Comparison of ENCODE assay signal across 8 mouse cellular contexts in the genomic region with DNA sequence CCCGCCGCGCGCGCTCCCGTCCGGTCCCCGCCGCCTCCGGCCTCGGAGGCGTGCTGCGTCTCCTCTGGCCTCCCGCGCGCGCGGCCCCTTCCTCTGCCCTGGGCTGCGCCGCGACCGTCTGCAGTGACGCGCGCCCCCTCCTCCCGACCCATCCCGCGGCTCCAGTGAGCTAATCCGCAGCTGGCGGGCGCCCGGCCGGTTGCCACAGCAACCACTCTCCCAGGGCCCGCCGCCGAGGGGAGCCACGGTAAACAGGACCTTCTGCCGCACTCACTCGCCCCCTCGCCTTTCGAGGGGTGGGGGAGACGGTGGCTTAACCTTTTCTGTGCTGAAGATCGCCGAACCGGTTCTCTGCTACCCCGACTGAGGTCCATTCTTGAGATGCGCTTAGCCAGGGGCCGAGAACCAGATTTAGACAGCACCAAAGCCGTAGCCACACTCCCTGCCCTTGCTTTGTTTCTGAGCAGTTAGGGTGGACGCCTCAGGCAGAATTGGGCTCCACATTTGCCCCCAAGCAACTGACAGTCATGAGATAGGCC. TPM values are rescaled to one million over a fixed set of nuclear protein-coding genes. Genes with fewer than 3 reads are reported as not detected.
DNase-seq lines count a peak whose midpoint lies in the region; ATAC-seq and TF ChIP-seq lines count a peak whose summit lies in the region.

A gene (minus strand): TSS at position 145 of the 539 bp plus-strand sequence.

- H3K4me3 ChIP-seq in hindbrain, postnatal 0 days (ENCODE audit: low read length) = peak within 1 kb of the TSS; percentile 88
- H3K4me3 ChIP-seq in megakaryocyte, embryonic 14.5 days (replicated peaks) = peak within 1 kb of the TSS; percentile 90

- no peaks in the 10 kb centered on the region for H3K36me3 ChIP-seq in hindbrain, postnatal 0 days (ENCODE audit: insufficient read depth, low read length)
- no peaks in the 10 kb centered on the region for H3K36me3 ChIP-seq in megakaryocyte, embryonic 14.5 days (replicated peaks; ENCODE audit: low read length)

- H3K9me3 ChIP-seq in hindbrain, postnatal 0 days (ENCODE audit: low read length) = no peaks in the 10 kb centered on the region
- peaks cover 16% of the 10 kb centered on the region for H3K9me3 ChIP-seq in megakaryocyte, embryonic 14.5 days

- peaks cover 29% of the 10 kb centered on the region for H3K4me1 ChIP-seq in hindbrain, postnatal 0 days (ENCODE audit: insufficient read depth, low read length)
- peaks cover 46% of the 10 kb centered on the region for H3K4me1 ChIP-seq in megakaryocyte, embryonic 14.5 days

- H3K27me3 ChIP-seq in hindbrain, postnatal 0 days (ENCODE audit: insufficient read depth, low read length) = no peaks in the 10 kb centered on the region
- H3K27me3 ChIP-seq in megakaryocyte, embryonic 14.5 days (replicated peaks) = peaks cover 72% of the 10 kb centered on the region

- ATAC-seq in hindbrain, postnatal 0 days = peak; percentile 96

- no peak for TF ChIP-seq CTCF in hindbrain, postnatal 0 days (IDR thresholded peaks at IDR 0.05; ENCODE audit: low read depth)

- WGBS in hindbrain, postnatal 0 days = under 1% methylated on average over 47 of the region's 50 CpGs

- H3K27ac ChIP-seq in hindbrain, postnatal 0 days = peak within 1 kb of the TSS; percentile 90

- DNase-seq in adrenal gland, postnatal 36 days = peak; percentile 72 to 87
- DNase-seq in embryo, embryonic 10.5 days (ENCODE audit: low spot score) = peak; percentile 96
- DNase-seq in gastrocnemius, postnatal 25 days = peak; percentile 78
- peak; percentile 96 for DNase-seq in hindbrain, postnatal 0 days (ENCODE audit: low spot score)
- peak; percentile 55 to 82 for DNase-seq in left cerebral cortex, adult 9 months (ENCODE audit: low spot score in 2 of 2)
- peak; percentile 77 to 83 for DNase-seq in right cerebral cortex, postnatal 36 days (ENCODE audit: low spot score in 2 of 2)
- DNase-seq in c-Kit-positive CD71-positive TER-119-positive erythroid progenitor cells, embryonic 14.5 days (ENCODE audit: low spot score) = no peak

- H3K4me2 ChIP-seq in hindbrain, postnatal 0 days (ENCODE audit: low read depth, low read length) = peak within 1 kb of the TSS; percentile 60

- H3K9ac ChIP-seq in hindbrain, postnatal 0 days (replicated peaks; ENCODE audit: low read length) = peak within 1 kb of the TSS; percentile 80

RNA-seq across cellular contexts. Expression of the gene that starts here (rescaled TPM):
- 10 to 100 TPM; 10.0 to 13.6 TPM for total RNA-seq in adrenal gland, postnatal 36 days (2021)
- 1 to 10 TPM; 4.6 to 4.7 TPM for total RNA-seq in gastrocnemius, postnatal 25 days (2021)
- 19.2 and 30.4 TPM in 2 replicates for total RNA-seq in hindbrain, postnatal 0 days (2014; rRNA removed)
- 13.2 and 14.6 TPM in 2 replicates for polyA plus RNA-seq in hindbrain, postnatal 0 days (2015; fragmentation: Nextera tagmentation; extraction: Ambion mirVana)
- polyA plus RNA-seq in megakaryocyte, embryonic 14.5 days (2012; ENCODE audit: insufficient read depth, low replicate concordance) = 0.74 and 1.3 TPM in 2 replicates
